In genomic region chr11:43539863-43540262, GRCm38 (mm10) we compare ENCODE assay signal across 12 mouse cellular contexts. TPM values are rescaled to one million over a fixed set of nuclear protein-coding genes. Genes with fewer than 3 reads are reported as not detected.
A peak's percentile ranks its signal among the peaks of the same experiment; 100 is the strongest.
DNase-seq lines count a peak whose midpoint lies in the region; ATAC-seq and TF ChIP-seq lines count a peak whose summit lies in the region.
"Had no signal": no experiment of that assay in that cellular context is flagged by ENCODE, and none has a peak within 500 bp of the region (broad histone marks: within the 10 kb centered on the region; RNA-seq: fewer than 3 reads in every experiment).

No protein-coding gene starts in this region.

- peaks cover 43% of the 10 kb centered on the region for H3K4me1 ChIP-seq in kidney, embryonic 16.5 days (ENCODE audit: insufficient read depth, low read length)
- H3K4me1 ChIP-seq in embryonic facial prominence, embryonic 14.5 days (ENCODE audit: control insufficient read depth, insufficient read depth, low read length) = peaks cover 4% of the 10 kb centered on the region
- peaks cover 14% of the 10 kb centered on the region for H3K4me1 ChIP-seq in hindbrain, embryonic 15.5 days (replicated peaks)
- H3K4me1 ChIP-seq in neural tube, embryonic 12.5 days = peaks cover 22% of the 10 kb centered on the region
- H3K4me1 ChIP-seq in cerebellum, adult 2 months (ENCODE audit: control insufficient read depth, insufficient read depth, low read length) = peaks cover 11% of the 10 kb centered on the region
- H3K4me1 ChIP-seq: stomach, embryonic 15.5 days had no signal

- peak; percentile 69; the same call in 1 of the 2 replicates for ATAC-seq in kidney, embryonic 16.5 days (ENCODE audit: low FRiP score, low TSS enrichment)
- ATAC-seq in embryonic facial prominence, embryonic 14.5 days (ENCODE audit: low read depth) = peak; percentile 85
- ATAC-seq in hindbrain, embryonic 15.5 days (ENCODE audit: low FRiP score, low read depth) = peak; percentile 74; the same call in 1 of the 2 replicates
- peak; percentile 76 for ATAC-seq in neural tube, embryonic 12.5 days (ENCODE audit: low FRiP score, low read depth)

- no peak overlapping the region for H3K4me2 ChIP-seq in kidney, embryonic 16.5 days (replicated peaks; ENCODE audit: low read depth, low read length)
- H3K4me2 ChIP-seq in embryonic facial prominence, embryonic 14.5 days (ENCODE audit: low read depth, low read length) = no peak overlapping the region
- H3K4me2 ChIP-seq in hindbrain, embryonic 15.5 days = no peak overlapping the region
- H3K4me2 ChIP-seq in neural tube, embryonic 12.5 days (replicated peaks) = peak overlapping the region; percentile 24; the same call in 1 of the 2 replicates
- H3K4me2 ChIP-seq: stomach, embryonic 15.5 days had no signal

- no peak for DNase-seq in kidney, postnatal 10 days
- DNase-seq in embryonic facial prominence, embryonic 14.5 days (ENCODE audit: low spot score) = peak; percentile 73
- DNase-seq in gastrocnemius, postnatal 10 days = no peak
- no peak for DNase-seq in lung, postnatal 4 days
- DNase-seq in cerebellum, adult 2 months = no peak
- DNase-seq: adrenal gland, adult 2 months; heart, postnatal 4 days; liver had no signal

- no peak overlapping the region for H3K4me3 ChIP-seq in kidney, embryonic 16.5 days (ENCODE audit: low read length)
- no peak overlapping the region for H3K4me3 ChIP-seq in embryonic facial prominence, embryonic 14.5 days (ENCODE audit: low read depth, low read length)
- no peak overlapping the region for H3K4me3 ChIP-seq in hindbrain, embryonic 15.5 days
- no peak overlapping the region for H3K4me3 ChIP-seq in neural tube, embryonic 12.5 days
- no peak overlapping the region for H3K4me3 ChIP-seq in cerebellum, adult 2 months (replicated peaks; ENCODE audit: insufficient read depth, low read depth, low read length)
- H3K4me3 ChIP-seq: stomach, embryonic 15.5 days had no signal

- no peaks in the 10 kb centered on the region for H3K9me3 ChIP-seq in kidney, embryonic 16.5 days (ENCODE audit: low read length)
- no peaks in the 10 kb centered on the region for H3K9me3 ChIP-seq in embryonic facial prominence, embryonic 14.5 days (ENCODE audit: control insufficient read depth, low read length)
- no peaks in the 10 kb centered on the region for H3K9me3 ChIP-seq in hindbrain, embryonic 15.5 days
- no peaks in the 10 kb centered on the region for H3K9me3 ChIP-seq in neural tube, embryonic 12.5 days
- H3K9me3 ChIP-seq: stomach, embryonic 15.5 days had no signal

- peaks cover 11% of the 10 kb centered on the region for H3K36me3 ChIP-seq in kidney, embryonic 16.5 days (ENCODE audit: insufficient read depth, low read length)
- peaks cover 13% of the 10 kb centered on the region; the same call in 1 of the 2 replicates for H3K36me3 ChIP-seq in embryonic facial prominence, embryonic 14.5 days (ENCODE audit: control insufficient read depth, insufficient read depth, low read length)
- no peaks in the 10 kb centered on the region for H3K36me3 ChIP-seq in hindbrain, embryonic 15.5 days
- H3K36me3 ChIP-seq in neural tube, embryonic 12.5 days = peaks cover 36% of the 10 kb centered on the region
- H3K36me3 ChIP-seq: stomach, embryonic 15.5 days had no signal

- no peak for TF ChIP-seq POLR2A in cerebellum, adult 2 months (IDR thresholded peaks at IDR 0.05; ENCODE audit: borderline replicate concordance, insufficient read depth, low read length)

- H3K27me3 ChIP-seq in kidney, embryonic 16.5 days (ENCODE audit: insufficient read depth, low read length) = no peaks in the 10 kb centered on the region
- H3K27me3 ChIP-seq in embryonic facial prominence, embryonic 14.5 days (replicated peaks; ENCODE audit: control insufficient read depth, insufficient read depth, low read length) = no peaks in the 10 kb centered on the region
- H3K27me3 ChIP-seq in hindbrain, embryonic 15.5 days = no peaks in the 10 kb centered on the region
- no peaks in the 10 kb centered on the region for H3K27me3 ChIP-seq in neural tube, embryonic 12.5 days (replicated peaks)
- H3K27me3 ChIP-seq in cerebellum, adult 2 months (ENCODE audit: control insufficient read depth, insufficient read depth, low read length) = no peaks in the 10 kb centered on the region
- H3K27me3 ChIP-seq: stomach, embryonic 15.5 days had no signal

- no peak overlapping the region for H3K9ac ChIP-seq in kidney, embryonic 16.5 days (replicated peaks; ENCODE audit: low read length)
- H3K9ac ChIP-seq in embryonic facial prominence, embryonic 14.5 days (ENCODE audit: low read depth, low read length) = no peak overlapping the region
- no peak overlapping the region for H3K9ac ChIP-seq in hindbrain, embryonic 15.5 days
- no peak overlapping the region for H3K9ac ChIP-seq in neural tube, embryonic 12.5 days
- H3K9ac ChIP-seq: stomach, embryonic 15.5 days had no signal

- no peak overlapping the region for H3K27ac ChIP-seq in kidney, embryonic 16.5 days (ENCODE audit: low read length)
- H3K27ac ChIP-seq in embryonic facial prominence, embryonic 14.5 days (replicated peaks; ENCODE audit: low read depth, low read length) = no peak overlapping the region
- 0 out of 2 replicates have a peak overlapping the region, but pooled peaks have one; percentile 10 for H3K27ac ChIP-seq in hindbrain, embryonic 15.5 days (replicated peaks)
- no peak overlapping the region for H3K27ac ChIP-seq in neural tube, embryonic 12.5 days
- H3K27ac ChIP-seq in cerebellum, adult 2 months (ENCODE audit: insufficient read depth, low read length) = no peak overlapping the region
- H3K27ac ChIP-seq: stomach, embryonic 15.5 days had no signal

- TF ChIP-seq CTCF in cerebellum, adult 2 months (IDR thresholded peaks at IDR 0.05; ENCODE audit: borderline replicate concordance, insufficient read depth, low read depth, low read length) = no peak

- 18% methylated on average over 6 of the region's 6 CpGs for WGBS in kidney, embryonic 16.5 days
- WGBS in embryonic facial prominence, embryonic 14.5 days = 15% methylated on average over 6 of the region's 6 CpGs
- 18% methylated on average over 6 of the region's 6 CpGs for WGBS in hindbrain, embryonic 15.5 days
- 23% methylated on average over 6 of the region's 6 CpGs for WGBS in neural tube, embryonic 12.5 days
- WGBS in cerebellum, adult 2 months = 39% methylated on average over 6 of the region's 6 CpGs

RNA-seq across cellular contexts. Expression of gene Ccnjl, which starts 11.3 kb away (rescaled TPM):
- polyA plus RNA-seq in kidney, embryonic 16.5 days (2015; fragmentation: Nextera tagmentation; extraction: Ambion mirVana) = 26.4 and 29.9 TPM in 2 replicates
- polyA plus RNA-seq in embryonic facial prominence, embryonic 14.5 days (2014; fragmentation: Nextera tagmentation; extraction: Ambion mirVana) = 8.1 and 9.0 TPM in 2 replicates
- polyA plus RNA-seq in hindbrain, embryonic 15.5 days (2015; fragmentation: Nextera tagmentation; extraction: Ambion mirVana) = 12.3 and 13.2 TPM in 2 replicates
- 36.3 and 38.7 TPM in 2 replicates for polyA plus RNA-seq in neural tube, embryonic 12.5 days (2016; fragmentation: Nextera tagmentation; extraction: Ambion mirVana)
- total RNA-seq in gastrocnemius, postnatal 10 days (2021) = 1 to 10 TPM; 1.0 to 1.3 TPM
- 8.4 and 10.5 TPM in 2 replicates for polyA plus RNA-seq in cerebellum, adult 2 months (2012; rRNA removed)

RNA-seq across cellular contexts. Expression of gene 4933415A04Rik, which starts 47.0 kb away (rescaled TPM):
- polyA plus RNA-seq in kidney, embryonic 16.5 days (2015; fragmentation: Nextera tagmentation; extraction: Ambion mirVana) = 6.8 and 7.4 TPM in 2 replicates
- 1.6 and 2.2 TPM in 2 replicates for polyA plus RNA-seq in embryonic facial prominence, embryonic 14.5 days (2014; fragmentation: Nextera tagmentation; extraction: Ambion mirVana)
- polyA plus RNA-seq in hindbrain, embryonic 15.5 days (2015; fragmentation: Nextera tagmentation; extraction: Ambion mirVana) = 3.4 and 3.8 TPM in 2 replicates
- polyA plus RNA-seq in neural tube, embryonic 12.5 days (2016; fragmentation: Nextera tagmentation; extraction: Ambion mirVana) = 8.3 and 10.1 TPM in 2 replicates
- total RNA-seq in gastrocnemius, postnatal 10 days (2021) = under 1 TPM; 0.26 to 0.45 TPM
- 1.5 and 1.6 TPM in 2 replicates for polyA plus RNA-seq in cerebellum, adult 2 months (2012; rRNA removed)
